Mouse (Mus musculus) thymus, postnatal 10 days (tissue): ENCODE data around the gene Cnr2.

ENCODE experiments used
- DNase-seq, 2 experiments: peaks; one replicate each; pipeline ENCODE4 v3.0.0; 2021; ENCODE audit warnings: low spot score in 2 of 2

The Cnr2 gene

GRCm38 (mm10) chr4:135964426-135964825, 69.2 kb downstream of the Cnr2 start:
- peak in 1 of 2 experiments; percentile 30 for DNase-seq

- DNase-seq: no peak
Observed at GRCm38 (mm10) chr4:135965113-135965512, 69.9 kb downstream of the Cnr2 start.

- no peak for DNase-seq
Observed at GRCm38 (mm10) chr4:135966283-135966682, 71.1 kb downstream of the Cnr2 start.

- no peak for DNase-seq
Observed at GRCm38 (mm10) chr4:135967086-135967760, 72.0 kb downstream of the Cnr2 start.

- DNase-seq: no peak
Observed at GRCm38 (mm10) chr4:135968271-135968869, 73.2 kb downstream of the Cnr2 start.

- DNase-seq: no peak
Observed at GRCm38 (mm10) chr4:135969070-135969750, 74.0 kb downstream of the Cnr2 start.
